Mouse (Mus musculus) hematopoietic stem cell, adult 5-6 weeks (primary cell): Measurements from ENCODE around the gene Gm20441. TPM values are rescaled to one million over a fixed set of nuclear protein-coding genes. Genes with fewer than 3 reads are reported as not detected.

ENCODE experiments used
- ATAC-seq, 2 experiments: fragments of 125-278 bp in 1 of 2; replicated peaks in 1 of 2; 2 replicates each; pipeline ENCODE4 v1.8.0; 2016 to 2017; ENCODE audit warnings: inconsistent platforms in 2 of 2, mild to moderate bottlenecking in 2 of 2, moderate number of reproducible peaks in 2 of 2, low read depth in 1 of 2, moderate TSS enrichment in 1 of 2; ENCODE audit not compliant: low FRiP score in 2 of 2, poor library complexity in 2 of 2, severe bottlenecking in 2 of 2, insufficient read depth in 1 of 2, low TSS enrichment in 1 of 2
- total RNA-seq: library from RNA; stranded (forward); fragments of 172-1452, 232-1000 nt; gene quantifications from 2 replicates; pipeline ENCODE4 v1.2.3, GENCODE M21; 2017

Gene Gm20441
- total RNA-seq = not detected in 2 replicates

- peak; percentile 77 to 80 for ATAC-seq
Observed at GRCm38 (mm10) chr10:75780769-75781578, at the start of gene Gm20441, which contains the start of gene Gstt3. Gm20441 (minus strand) TSS chr10:75780954. Gstt3 (minus strand) TSS chr10:75781414.

DNA sequence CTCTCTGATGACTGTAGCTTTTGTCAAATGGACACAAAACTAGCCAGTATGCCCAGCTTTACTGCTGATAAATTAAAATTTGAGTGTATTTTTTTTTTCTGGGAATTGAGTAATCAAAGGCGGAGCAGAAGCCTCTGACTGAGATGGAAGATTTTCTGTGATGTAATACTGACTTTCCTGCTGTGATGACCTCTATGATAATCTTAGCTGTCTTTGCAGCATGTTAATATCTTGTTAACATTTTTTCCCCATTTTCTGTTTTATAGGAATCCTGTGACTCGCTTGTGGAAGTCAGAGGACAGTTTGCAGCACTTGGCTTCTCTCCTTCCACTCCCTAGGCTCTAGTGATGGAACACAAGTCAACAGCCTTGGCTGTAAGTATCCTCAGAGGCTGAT is 49.5 kb upstream of the Gm20441 start:
- ATAC-seq = no peak

- ATAC-seq = no peak
Observed at GRCm38 (mm10) chr10:75829529-75830274, 48.9 kb upstream of the Gm20441 start.

- ATAC-seq = peak; percentile 36 to 63; a peak in 2 of 4 replicates
Observed at GRCm38 (mm10) chr10:75828500-75828931, 47.8 kb upstream of the Gm20441 start.

- ATAC-seq = 0 out of 4 replicates have a peak, but pooled peaks of 1 of the 2 experiments have one; percentile 9
Observed at GRCm38 (mm10) chr10:75827668-75828360, 47.1 kb upstream of the Gm20441 start.

GRCm38 (mm10) chr10:75824530-75824929 is 43.8 kb upstream of the Gm20441 start:
- ATAC-seq = no peak

- no peak for ATAC-seq
Observed at GRCm38 (mm10) chr10:75823782-75824181, 43.0 kb upstream of the Gm20441 start.

DNA sequence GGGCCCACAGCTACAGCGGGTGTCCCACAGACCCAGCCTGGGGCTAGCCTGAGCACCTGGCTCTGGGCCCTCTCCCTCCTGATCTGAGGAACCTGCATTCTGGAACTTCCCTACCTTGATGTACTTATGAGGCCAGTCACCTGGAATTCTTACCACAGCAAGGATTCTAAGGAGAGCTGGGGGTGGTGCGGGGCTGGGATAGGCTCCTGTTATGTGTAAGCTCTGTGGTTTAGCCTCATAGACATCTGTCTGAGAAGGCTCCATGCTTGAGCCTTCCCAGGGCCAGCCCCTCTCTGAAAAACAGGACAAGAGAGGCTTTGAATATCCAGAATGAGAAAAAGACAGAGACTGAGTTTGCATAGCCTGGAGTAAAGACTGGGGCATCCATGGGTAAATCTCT is 41.7 kb upstream of the Gm20441 start, which contains the start of gene Gstt4:
Gstt4 (minus strand) TSS at position 101 of the 400 bp plus-strand sequence.
- ATAC-seq = no peak

DNA sequence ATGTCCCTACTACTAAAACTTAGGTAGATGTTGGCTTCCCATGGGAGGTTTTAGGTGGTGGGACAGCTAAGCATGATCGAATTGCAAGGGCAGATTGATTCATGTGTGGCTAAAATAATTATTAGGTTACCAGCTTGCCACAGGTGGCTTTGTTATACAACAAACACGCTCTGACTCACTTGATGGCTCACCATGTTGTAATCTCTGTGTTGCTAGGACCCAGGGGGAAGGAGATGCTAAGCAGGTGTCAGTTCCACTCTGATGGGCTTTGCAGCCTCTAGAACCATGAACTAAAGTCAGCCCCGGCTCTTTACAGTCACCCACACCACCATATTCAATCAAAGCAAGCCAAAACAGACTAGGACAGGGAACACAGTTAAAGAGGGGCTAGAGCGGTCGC is 39.1 kb upstream of the Gm20441 start:
- ATAC-seq = no peak

DNA sequence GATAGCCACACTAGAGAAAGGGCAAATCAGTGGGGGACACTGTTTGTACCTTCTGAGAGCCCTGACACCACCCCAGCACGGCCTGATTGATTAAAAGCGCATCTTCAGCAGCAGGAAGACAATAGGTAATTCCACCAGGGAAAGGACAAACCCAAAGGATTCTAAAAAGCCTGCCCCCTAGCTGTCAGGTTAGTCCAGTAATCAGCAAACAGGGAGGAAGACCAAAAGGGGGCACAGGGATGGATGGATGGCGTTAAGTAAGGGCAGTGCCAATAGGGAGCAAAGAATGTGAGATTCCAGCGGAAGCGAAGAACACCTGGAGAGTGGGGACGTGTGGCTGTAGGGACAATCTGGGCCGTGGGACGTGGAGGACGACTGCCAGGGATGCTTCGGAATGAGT is 37.9 kb upstream of the Gm20441 start:
- no peak for ATAC-seq

GRCm38 (mm10) chr10:75804217-75804616 is 23.5 kb upstream of the Gm20441 start:
- ATAC-seq = no peak

DNA sequence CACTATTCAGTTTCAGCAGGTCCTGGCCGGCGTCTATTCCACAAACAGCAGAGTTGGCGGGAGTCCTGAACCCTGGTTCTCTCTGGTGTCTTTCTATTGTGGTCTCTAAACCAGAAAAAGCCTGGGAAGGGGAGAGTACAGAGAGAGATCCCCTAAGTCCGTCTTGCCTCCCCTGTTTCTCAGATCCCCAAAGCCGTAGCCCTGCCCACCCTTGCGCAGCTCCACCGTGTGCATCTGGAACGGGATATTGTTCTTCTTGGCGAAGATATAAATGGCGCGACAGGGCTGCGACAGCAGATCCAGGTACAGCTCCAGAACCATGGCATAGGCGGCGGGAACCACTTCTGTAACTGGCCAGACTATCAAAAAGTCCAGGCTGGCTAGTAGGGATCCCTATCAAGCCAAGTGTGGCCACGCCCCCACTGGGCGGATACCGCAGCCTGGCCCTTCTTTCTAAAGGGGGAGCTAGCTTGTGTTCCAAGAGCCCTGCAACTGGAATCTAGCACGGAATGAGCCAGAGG is 17.5 kb upstream of the Gm20441 start, which contains the start of gene Gstt1:
Gstt1 (minus strand) TSS at position 409 of the 521 bp plus-strand sequence.
- ATAC-seq = peak; percentile 69 to 75

DNA sequence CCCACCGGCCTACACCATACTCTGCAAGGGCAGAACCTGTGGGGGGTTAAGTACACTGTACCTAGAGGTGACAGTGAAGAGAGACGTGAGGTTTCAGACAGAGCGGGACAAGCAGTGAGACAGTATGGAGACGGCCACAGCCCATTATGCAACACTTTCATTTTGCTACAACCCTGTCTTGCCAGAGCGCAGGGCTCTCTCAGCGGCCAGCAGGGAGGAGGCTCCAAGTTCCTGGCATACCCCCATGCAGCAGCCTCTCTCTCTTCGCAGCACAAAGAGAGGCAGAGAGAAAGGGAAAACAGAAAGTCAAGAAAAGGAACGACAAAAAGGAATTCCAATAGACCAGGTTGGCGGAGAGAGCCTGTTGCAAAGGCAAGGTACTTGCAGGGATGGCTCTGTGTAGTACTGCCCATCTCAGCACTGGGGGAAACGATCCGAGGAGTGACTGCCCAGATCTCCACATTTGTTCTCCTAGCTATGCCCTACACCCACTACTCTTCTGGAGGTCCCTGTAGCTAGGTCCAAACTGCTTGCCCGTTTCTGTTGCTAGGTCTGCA is 16.9 kb upstream of the Gm20441 start:
- ATAC-seq = peak; percentile 70 to 74

DNA sequence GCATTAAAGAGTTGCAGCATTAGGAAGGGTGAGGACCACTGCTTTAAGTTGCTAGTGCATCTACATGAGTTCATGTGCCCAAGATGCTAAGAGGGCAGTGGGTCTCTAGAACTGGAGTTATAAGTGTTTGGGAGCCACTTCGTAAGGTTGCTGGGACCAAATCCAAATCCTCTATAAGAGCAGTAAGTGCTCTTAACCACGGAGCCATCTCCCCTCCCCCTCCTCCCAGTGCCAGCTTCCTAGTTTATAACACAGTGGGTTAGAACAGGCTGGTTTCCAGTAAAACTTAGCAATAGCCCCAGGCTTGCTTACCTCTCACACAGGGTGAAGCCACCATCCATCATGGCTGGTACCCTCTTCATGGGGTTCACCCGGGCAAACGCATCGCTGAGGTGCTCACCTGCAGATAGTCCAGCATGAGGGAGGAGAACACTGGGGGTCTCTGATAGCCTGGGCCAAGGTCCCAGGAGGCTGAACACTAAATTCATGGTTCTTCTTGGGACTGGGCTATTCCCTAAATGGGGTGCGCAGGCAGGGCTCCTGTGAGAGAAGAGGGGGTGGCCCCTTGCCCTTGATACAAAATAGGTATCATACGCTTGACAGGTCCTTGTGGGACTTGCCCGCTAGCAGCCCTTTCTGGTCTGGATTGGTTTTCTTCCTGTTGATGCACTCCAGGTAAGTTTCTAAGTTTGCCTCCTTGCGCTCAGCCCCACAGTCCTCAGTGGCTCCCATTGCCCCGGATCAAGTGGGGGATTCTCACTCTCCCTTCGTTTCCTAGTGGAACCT is 16.2 kb upstream of the Gm20441 start:
- ATAC-seq = no peak

DNA sequence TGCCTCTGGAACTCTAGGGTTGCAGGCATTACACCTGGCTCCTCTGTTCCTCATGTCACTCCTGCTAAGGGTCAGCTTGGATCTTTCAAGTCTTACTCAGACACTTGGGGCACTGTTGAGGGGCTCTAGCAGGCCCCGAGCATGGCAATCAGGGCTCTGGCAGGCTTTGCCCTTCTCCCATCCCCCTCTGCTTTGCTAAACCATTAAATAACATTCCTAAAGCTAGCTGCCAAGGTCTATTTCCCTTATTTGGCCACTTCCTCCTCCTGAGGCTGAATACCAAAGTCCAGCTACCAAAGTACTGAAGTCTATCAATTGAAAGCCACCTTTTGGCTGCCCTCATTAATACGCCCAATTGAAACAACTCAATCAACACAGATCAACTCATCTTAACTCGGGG is 14.1 kb upstream of the Gm20441 start:
- ATAC-seq = no peak

DNA sequence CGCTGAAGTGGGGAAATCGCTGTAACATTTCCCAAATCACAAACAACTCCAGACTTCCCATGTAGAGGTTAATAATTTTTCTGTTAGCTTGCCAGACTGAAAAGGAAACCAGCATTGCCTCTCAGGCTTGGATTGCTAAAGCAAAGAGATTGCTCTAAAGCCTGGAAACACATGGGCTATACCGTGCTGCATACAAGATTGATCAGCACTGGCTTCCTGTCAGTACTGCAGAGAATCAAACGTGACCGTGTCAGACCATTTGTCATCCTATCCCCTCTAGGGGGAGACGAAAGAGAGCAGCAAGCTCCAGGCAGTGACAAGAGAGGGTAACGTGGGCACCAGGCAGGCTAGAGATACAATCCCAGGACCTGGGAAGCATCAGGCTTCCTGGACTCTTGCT is 10.0 kb upstream of the Gm20441 start:
- peak in 1 of 2 experiments; percentile 36; a peak in 2 of 4 replicates for ATAC-seq
